Mouse (Mus musculus) liver (tissue): ENCODE measurements at regions not wholly inside any gene's neighbourhood (a gene's known extent, or its start where the extent isn't known, plus 50 kb on each side); places are given as distances from the start of the nearest gene placed in this dataset.

Experiments used
- DNase-seq: peaks from one replicate; pipeline ENCODE4 v3.0.0-alpha.2; 2020; ENCODE audit warnings: mixed read lengths

DNA sequence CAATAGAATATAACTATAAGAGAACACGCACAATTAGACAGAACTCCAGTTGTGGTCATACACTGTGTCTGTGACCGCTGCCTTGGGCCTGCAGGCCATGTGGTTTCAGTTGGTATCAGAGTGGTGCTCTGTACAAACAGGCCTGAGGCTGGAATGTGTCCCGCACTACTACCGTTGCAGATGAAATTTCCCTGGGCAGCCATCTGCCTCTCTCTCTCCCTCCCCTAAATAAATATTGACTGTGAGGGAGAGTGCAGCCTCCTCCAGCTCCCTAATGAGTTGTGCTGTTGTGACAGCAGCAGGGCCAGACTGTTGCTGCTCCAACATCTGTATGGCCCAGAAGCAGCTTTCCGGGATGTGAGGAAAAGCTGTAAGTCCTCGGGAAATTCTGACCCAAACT is 146.7 kb downstream of the Hs3st3b1 start:
- peak; percentile 27 for DNase-seq

DNA sequence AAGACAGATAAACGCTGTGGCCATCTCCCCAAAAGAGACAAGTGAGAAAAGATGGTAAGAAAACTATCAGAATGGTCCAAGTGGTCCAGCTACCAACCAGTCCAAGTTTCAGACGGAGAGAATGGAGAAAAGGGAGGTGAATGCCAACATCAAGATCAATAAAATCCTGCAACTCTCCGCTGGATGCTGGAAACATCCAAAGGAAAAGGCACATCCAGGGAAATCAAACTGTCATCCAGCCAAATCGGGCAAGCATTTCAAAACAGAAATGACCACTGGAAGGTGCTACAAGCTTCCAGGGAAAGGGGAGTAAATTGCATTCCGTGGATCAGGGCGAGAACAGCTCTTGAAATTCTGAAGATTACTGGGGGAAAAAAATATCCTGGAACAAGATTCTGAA is 142.7 kb downstream of the Hs3st3b1 start:
- no peak for DNase-seq

DNA sequence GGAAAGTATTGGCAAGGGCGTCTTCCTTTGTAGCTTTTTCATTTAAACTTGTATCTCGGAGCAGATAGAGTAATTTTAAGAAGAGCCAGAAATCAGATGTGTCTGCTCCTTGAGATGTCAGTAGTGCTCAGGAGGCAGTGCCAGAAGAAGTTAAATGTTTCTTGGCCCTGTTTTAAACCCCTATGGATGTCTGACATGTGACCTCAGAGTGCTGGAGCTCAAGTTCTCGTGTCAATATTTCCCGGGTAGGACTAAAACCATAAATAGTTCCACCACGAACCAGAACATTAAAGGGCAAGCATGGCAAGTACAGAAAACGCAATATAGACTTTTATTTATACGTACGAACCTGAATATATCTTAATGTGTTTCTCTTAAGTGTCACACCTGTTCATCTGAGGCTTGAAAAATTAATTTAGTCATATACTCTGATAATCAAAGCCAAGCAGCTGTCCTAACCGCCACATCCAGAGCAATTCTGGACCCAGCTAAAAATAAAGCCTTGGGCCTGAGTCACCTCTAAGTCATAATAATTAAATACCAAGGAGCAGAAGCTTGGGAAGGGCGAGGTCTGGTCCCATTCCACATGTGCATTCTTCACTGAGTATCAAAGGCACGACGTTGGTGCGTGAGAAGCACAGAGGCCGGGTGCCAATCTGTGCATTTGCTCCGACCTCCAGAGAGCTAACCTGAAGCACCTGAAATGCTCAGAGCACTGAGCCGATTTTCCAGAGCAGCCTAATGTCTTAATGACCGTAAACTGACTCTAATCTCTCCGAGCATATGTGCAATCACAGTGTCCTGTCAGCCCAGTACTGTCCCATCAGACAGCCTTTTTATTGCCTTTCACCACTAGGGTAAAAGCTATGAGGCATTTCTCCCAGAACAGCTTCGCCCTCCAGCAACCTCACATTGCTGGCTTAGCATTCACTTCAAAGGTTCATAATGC is 139.8 kb downstream of the Hs3st3b1 start:
- DNase-seq = no peak

DNA sequence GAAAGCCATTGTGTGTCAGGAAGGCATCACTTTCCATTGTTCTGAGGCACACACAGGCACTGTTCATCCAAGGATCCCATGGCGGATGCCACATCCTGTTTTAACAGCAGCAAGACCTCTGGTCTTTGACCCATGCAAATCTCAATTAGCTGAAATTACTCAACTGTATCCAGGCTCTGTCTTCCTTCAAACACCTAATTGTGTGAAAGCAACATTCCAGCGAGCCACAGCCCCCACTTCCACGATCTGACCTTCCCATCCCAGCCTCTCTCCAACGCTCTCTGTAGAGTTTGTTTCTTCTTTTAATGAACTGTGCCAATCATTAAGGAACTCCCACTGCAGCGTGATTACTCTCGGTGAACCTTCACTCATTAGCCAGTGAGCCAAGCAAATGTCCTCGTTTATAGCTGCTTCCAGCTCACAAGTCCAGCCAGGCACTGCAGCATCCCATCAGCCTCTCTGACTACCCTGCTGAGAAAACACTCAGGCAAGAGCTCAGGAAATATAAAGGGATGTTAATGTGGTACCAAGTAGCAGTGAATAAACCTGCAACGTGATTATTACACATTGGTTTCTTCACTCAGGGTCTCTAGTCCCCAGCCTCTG is 136.7 kb downstream of the Hs3st3b1 start:
- DNase-seq = no peak

DNA sequence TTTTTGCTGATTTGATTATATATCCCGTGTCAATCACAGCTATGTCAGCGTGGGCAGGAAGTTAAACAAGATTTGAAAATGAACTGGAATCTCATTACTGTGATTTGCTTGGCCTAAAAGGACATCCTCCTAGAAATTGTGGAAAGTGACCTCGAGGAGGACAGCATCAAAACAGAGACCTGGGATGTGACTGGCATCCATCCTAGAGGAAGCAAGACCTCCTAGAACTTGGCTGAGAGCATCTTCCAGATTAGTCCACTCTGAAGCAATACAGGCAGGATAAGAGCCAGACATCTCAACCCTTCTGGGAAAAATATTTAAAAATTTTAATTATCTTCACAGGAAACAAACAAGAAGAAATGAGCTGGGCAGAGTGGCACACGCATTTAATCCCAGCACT is 136.1 kb downstream of the Hs3st3b1 start:
- DNase-seq = no peak

DNA sequence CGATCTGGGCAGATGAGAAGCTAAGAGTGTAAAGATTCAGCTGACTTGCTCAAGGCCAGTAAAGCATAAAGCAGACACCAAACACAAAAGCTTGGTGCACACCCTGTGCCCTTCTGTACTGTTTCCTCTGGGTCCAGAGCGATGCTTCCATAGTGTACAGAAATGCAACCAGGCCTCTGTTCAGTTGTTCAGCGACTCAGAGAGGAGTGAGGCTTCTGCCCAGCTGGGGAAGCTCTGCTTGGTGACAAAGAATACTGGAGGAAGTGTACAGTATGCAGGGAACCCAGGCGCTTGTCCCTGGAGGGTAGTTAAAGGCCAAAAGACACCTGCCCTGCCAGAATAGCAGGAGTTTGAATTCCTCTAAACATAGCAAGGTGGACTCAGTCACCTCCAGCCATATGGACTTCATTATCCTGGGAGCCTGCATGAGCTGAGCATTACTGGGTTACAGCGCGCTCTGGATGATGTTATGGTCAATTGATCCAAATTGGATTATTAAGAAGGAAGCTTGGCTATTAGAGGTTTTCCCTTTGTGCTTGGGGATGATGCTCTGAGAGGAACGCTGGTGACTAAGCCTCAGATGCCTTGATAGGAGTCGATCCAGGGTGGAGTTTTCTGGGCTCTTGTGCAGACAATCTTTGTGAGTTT is 132.5 kb downstream of the Hs3st3b1 start:
- DNase-seq = no peak

DNA sequence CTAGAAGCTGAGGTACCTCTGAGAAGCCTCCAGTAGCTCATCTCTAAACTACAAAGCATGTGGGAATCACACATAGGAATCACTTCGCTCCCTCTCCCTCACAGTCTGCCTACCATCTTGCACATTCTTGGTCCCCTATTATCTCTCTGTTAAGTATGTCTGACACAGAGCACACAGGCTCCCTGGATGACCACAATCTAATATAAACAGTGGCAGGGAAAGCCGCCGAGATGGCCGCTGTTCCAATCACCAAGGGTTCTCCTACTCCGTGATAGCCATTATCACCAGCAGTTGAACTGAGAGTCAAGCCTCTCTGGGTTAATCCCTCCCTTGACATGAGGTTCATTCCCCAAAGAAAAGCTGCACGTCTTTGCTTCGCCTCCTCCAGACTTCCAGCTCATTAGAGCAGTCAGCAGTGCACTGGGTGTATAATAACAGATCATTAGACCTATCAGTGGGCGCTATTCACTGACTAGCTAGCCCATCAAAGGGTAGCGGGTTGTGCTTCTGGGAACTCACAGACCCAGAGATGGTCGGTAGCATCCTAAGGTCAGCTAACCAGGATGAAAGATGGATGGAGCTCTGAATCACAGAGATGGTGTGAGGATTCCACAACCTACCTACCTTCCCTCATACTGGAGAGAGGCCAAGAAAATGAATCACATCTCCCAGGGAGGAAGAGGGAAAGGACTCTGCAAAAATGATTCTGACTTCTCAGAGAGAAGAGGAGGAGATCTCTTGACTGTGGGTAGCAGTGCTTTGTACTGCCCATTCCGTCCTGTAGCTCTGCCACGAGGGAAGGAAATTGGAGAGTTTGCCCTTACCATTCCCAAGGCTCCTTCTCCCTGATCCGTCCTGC is 130.9 kb downstream of the Hs3st3b1 start:
- no peak for DNase-seq

DNA sequence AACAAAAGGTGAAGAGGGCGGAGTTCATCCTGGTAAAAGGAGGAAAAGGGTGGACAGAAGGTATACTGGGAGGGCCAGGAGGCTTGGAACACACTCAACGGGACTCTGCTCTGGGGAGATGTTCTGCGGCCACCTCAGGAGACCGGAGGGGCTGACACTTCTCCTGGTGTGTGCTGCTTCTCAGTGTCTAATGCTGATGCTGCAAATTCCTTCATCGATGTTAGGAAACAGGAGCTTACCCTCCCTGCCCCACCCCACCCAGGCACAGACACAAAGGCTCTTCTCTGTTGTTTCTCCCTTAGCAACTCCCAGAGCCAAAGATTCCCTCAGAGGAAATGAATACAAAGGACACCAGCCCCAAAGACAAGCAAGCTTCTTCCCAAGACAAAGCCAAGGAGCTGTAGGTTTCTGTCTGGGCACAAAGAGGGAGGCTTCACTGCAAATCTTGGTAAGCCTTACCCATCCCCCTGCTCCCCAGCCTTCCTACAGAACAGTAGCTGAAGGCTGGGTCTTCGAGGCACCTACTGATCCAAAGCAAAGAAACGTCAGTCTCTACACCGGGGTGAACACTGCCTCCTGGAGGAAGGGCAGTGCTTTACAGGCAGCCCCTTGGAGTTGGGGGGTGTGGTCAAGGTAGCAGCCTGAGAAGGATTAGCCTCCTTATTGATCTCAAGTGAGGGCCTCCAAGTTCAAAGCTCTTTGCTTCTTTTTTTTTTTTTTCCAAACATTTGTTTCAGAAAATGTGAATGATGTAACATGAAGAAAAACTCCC is 128.2 kb downstream of the Hs3st3b1 start:
- DNase-seq = no peak

DNA sequence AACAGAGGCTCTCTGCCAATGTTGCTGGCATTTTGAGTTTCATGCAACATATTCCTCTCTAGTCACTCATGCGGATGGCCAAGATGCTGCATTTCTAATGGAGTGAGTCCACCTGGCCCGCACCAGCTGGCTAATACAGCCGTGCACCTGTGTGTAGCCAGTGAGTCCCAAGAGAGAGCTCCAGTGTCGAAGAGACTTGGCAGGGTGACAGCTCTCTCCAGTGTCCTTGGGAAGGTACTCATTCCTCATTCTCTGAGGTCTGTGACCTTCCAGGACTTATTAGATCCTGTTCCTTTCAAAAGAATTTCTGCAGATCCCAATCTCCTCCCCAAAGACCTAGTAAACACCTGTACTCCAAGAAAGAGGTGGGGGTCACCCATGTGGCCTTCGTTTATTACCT is 109.9 kb downstream of the Hs3st3b1 start:
- no peak for DNase-seq

DNA sequence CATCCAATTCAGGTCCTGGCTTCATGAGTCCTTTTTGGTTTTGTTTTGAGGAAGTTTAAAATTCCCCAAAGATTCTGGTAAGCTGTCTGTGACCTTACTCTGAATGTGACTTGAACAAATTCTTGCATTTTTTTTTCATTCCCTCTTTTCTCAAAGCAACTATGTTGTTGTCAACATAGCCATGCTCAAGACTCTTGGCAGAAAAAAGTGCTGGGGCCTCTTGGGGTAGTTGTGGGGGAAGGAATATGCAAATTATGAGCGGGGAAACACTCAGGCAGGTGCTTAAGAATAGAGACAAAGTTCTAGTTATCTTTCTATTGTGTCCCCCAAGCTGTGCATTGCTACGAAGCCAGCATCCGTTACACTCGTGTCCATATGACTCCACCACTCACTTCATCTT is 99.2 kb downstream of the Hs3st3b1 start:
- DNase-seq = no peak

DNA sequence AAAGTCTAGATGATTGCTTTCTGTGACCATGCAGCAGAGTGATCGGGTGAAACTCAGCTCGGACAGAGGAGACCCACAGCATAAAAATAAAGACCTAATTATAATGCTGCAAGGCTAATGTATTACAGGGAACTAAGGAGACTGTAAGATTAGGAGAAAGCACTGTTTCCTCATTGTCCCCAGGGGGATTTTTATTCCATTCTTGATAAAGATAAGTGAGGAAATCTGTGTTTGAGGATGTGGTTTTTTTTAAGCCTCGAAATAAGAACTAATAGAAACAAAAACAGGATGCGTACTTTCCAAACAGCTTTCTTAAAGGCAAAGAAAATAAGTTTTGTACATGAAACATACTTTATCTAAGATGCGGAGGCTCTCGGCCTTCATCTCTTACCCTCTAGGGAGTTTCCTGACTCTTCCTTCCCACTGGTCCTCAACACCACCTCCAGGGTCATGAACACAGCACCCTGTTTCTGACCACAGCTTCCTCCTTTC is 94.8 kb downstream of the Hs3st3b1 start:
- DNase-seq = no peak

DNA sequence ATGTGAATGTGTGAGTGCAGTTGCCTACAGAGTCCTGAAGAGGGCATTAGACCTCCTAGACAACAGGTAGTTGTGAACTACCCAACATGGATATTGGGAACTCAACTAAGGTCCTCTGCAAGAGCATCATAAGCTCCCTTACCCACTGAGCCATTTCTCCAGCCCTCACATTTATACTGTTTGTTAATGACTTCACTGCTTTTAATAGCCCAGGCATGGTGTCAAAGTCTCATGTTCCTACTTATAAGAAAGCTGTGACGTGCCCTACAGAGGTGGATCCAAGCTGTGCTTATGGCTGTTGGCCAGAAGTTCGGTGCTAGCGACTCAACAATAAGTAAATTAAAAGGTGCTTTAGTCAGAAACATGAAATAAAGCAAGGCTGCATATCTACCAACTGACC is 88.6 kb downstream of the Hs3st3b1 start:
- no peak for DNase-seq

DNA sequence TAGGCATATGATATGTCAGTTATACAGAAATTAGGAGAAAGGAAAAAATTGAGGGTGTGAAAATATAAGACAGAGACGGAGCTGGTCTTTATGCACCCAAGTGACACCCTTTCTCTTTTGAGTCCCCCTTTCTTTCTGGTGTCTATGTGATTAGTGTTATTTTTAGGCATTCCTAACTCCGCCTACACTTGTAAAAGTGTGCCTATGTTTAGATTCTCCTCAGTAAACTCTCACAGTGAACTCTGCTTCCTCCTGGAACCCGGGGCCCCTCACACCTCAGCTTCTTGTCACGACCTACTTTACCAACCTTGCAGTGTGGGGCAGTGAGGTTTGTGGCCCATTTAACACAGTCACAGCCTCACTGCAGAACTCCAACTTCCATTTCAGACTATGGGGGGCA is 88.0 kb downstream of the Hs3st3b1 start:
- no peak for DNase-seq

DNA sequence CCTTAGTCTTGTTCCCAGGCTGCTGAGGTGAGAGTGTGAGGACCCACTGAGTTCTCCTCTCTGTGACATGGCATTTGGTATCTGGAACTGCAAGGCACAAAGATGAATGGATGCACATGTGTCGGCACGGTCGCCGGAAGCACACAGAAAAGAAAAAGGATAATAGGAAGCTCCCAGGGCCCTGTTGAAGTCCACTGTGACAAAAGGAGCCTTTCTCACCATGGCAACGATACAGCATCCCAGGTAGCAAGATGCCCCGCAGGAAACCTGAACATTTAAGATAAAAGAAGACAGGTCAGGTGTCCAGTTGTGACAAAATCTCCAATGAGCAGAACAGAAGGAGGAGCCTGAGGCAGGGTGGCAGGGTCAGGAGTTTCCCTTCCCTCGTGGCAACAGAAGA is 87.5 kb downstream of the Hs3st3b1 start:
- DNase-seq = no peak
